Mouse (Mus musculus) small intestine, adult 2 months (tissue): ENCODE measurements around the gene Ak2.

Source experiments
- CTCF ChIP-seq: fragments of 200-500 bp; IDR thresholded peaks from 2 replicates; pipeline ENCODE4 v1.5.1; 2012; ENCODE audit warnings: low read depth, mild to moderate bottlenecking, control low read depth, inconsistent platforms, low read length, moderate library complexity, mixed read lengths; ENCODE audit not compliant: insufficient replicate concordance, insufficient read length; ENCODE audit errors: extremely low read depth
- POLR2A ChIP-seq: fragments of 200-500 bp; IDR thresholded peaks from 2 replicates; pipeline ENCODE4 v1.6.1; 2012; ENCODE audit warnings: low read depth, mild to moderate bottlenecking, control low read depth, inconsistent platforms, low read length, moderate library complexity

DNA sequence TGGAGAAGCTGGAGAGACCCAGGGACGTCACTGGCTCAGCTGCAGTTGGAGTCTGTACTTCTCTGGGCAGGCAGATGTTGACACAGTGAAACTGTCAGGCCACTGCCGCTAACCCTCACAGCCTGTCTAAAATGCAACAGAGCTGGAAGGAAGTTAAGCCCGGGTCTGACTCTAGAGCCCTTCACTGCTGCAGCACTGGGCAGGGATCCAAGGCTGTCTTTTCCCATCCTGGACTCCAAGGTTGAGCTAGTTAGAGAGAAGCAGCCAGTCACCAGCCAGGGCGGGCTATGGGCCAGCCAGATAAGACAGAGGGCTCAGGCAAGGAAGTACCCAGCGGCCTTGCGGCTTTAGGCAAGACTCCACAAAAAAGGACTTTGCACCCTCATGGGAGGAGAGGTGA lies 33.0 kb downstream of the Ak2 start:
- TF ChIP-seq CTCF (no peak), POLR2A (no peak)
